Mouse (Mus musculus): ENCODE data around the gene Pkig. TPM values are rescaled to one million over a fixed set of nuclear protein-coding genes. Genes with fewer than 3 reads are reported as not detected.

The Pkig gene
- total and polyA plus RNA-seq, 3 experiments, result 79.5 to 160 TPM; not detected in 1

GRCm38 (mm10) chr2:163735980-163736379 lies 77.8 kb downstream of the Pkig start:
- peak; percentile 33; the same call in 1 of the 2 replicates for TF ChIP-seq ELF1 (IDR thresholded peaks at IDR 0.05; ENCODE audit: low read depth, low read length)
- no peak for TF ChIP-seq CHD2 (IDR thresholded peaks at IDR 0.05; ENCODE audit: low read length)
- no peak for TF ChIP-seq UBTF (IDR thresholded peaks at IDR 0.05; ENCODE audit: borderline replicate concordance, insufficient read depth, low read depth, low read length)
- 0 out of 2 replicates have a peak, but pooled peaks have one; percentile 31 for TF ChIP-seq MAZ (IDR thresholded peaks at IDR 0.05; ENCODE audit: low read depth, low read length)
- peak; percentile 71; the same call in 1 of the 2 replicates for TF ChIP-seq BHLHE40 (IDR thresholded peaks at IDR 0.05; ENCODE audit: borderline replicate concordance, low read depth, low read length)
- TF ChIP-seq NRF1 (IDR thresholded peaks at IDR 0.05; ENCODE audit: insufficient read depth, low read depth, low read length, poor library complexity, severe bottlenecking), result peak; percentile 67
- TF ChIP-seq ETS1 (IDR thresholded peaks at IDR 0.05; ENCODE audit: low read depth, low read length), result 0 out of 2 replicates have a peak, but pooled peaks have one; percentile 16
- TF ChIP-seq SIN3A (IDR thresholded peaks at IDR 0.05; ENCODE audit: low read length), result peak; percentile 22; the same call in 1 of the 2 replicates
- no peak for TF ChIP-seq RAD21 (IDR thresholded peaks at IDR 0.05; ENCODE audit: low read depth, low read length)
- TF ChIP-seq EP300 (IDR thresholded peaks at IDR 0.05; ENCODE audit: low read depth in 1 of 2, low read length in 2 of 2), result peak; percentile 23 to 62; a peak in 2 of 4 replicates
- Histone ChIP-seq H3K27ac (ENCODE audit: control insufficient read depth, low read depth, low read length) (no peak overlapping the region), H3K9me3 (replicated peaks; ENCODE audit: insufficient read depth, low read length) (no peaks in the 10 kb centered on the region), H3K36me3 (ENCODE audit: control insufficient read depth in 1 of 2, insufficient read depth in 2 of 2, low read length in 2 of 2) (peaks cover 3 to 13% of the 10 kb centered on the region in 2 experiments; a peak in 3 of 4 replicates), H3K27me3 (ENCODE audit: control insufficient read depth in 1 of 2, insufficient read depth in 2 of 2, low read length in 2 of 2) (no peaks in the 10 kb centered on the region), H3K9ac (ENCODE audit: control insufficient read depth, low read depth, low read length, poor library complexity, severe bottlenecking) (no peak overlapping the region), H3K79me2 (ENCODE audit: control insufficient read depth, insufficient read depth, low read length, poor library complexity) (no peaks in the 10 kb centered on the region), H3K4me3 (ENCODE audit: control insufficient read depth in 1 of 2, insufficient read depth in 1 of 2, low read depth in 2 of 2, low read length in 2 of 2) (no peak overlapping the region), H3K4me1 (ENCODE audit: control insufficient read depth in 1 of 2, insufficient read depth in 2 of 2, low read length in 2 of 2) (peaks cover 5 to 14% of the 10 kb centered on the region in 2 experiments; a peak in 3 of 4 replicates)
- peak; percentile 94 for DNase-seq (ENCODE audit: low read depth, low spot score)

DNA sequence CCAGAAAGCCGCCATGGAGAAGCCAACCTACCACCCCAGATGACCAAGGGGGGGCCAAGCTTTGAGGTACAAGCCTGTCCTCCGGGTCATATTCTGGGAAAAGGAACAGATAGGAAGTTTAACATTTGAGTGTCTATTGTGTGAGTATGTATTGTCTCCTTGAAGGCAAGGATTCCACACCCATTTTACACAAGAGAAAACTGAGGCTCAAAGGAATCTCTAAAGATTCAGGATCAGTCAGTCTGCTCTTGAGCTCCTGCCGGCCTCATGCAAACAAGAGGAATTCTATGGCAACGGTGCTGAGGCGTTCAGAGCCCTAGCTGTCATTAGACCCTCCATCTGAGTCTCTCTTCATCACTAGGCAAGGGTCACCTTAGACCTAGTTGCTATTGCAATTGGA lies 84.5 kb downstream of the Pkig start:
- no peaks in the 10 kb centered on the region for H3K79me2 ChIP-seq (ENCODE audit: control insufficient read depth, insufficient read depth, low read length, poor library complexity)
- no peaks in the 10 kb centered on the region for H3K27me3 ChIP-seq (ENCODE audit: control insufficient read depth in 1 of 2, insufficient read depth in 2 of 2, low read length in 2 of 2)
- no peak for DNase-seq (ENCODE audit: low read depth, low spot score)
- H3K9ac ChIP-seq (ENCODE audit: control insufficient read depth, low read depth, low read length, poor library complexity, severe bottlenecking), result no peak overlapping the region
- H3K4me1 ChIP-seq (ENCODE audit: control insufficient read depth in 1 of 2, insufficient read depth in 2 of 2, low read length in 2 of 2), result peaks cover 14 to 28% of the 10 kb centered on the region in 2 experiments
- peaks cover 0 to 21% of the 10 kb centered on the region in 2 experiments; a peak in 2 of 4 replicates for H3K36me3 ChIP-seq (ENCODE audit: control insufficient read depth in 1 of 2, insufficient read depth in 2 of 2, low read length in 2 of 2)
- no peaks in the 10 kb centered on the region for H3K9me3 ChIP-seq (replicated peaks; ENCODE audit: insufficient read depth, low read length)
- H3K4me3 ChIP-seq (ENCODE audit: control insufficient read depth in 1 of 2, insufficient read depth in 1 of 2, low read depth in 2 of 2, low read length in 2 of 2), result no peak overlapping the region
- H3K27ac ChIP-seq (ENCODE audit: control insufficient read depth, low read depth, low read length), result peak overlapping the region; percentile 53
- no peak for TF ChIP-seq CTCF (IDR thresholded peaks at IDR 0.05 in 2 of 3, conservative IDR thresholded peaks at IDR 0.05 in 1 of 3; ENCODE audit: control insufficient read depth in 1 of 3, insufficient read depth in 1 of 3, low read depth in 2 of 3, low read length in 3 of 3, poor library complexity in 1 of 3, severe bottlenecking in 1 of 3)

- H3K9ac ChIP-seq (ENCODE audit: control insufficient read depth, low read depth, low read length, poor library complexity, severe bottlenecking), result peak overlapping the region; percentile 23
- no peaks in the 10 kb centered on the region for H3K27me3 ChIP-seq (ENCODE audit: control insufficient read depth in 1 of 2, insufficient read depth in 2 of 2, low read length in 2 of 2)
- H3K4me3 ChIP-seq (ENCODE audit: control insufficient read depth in 1 of 2, insufficient read depth in 1 of 2, low read depth in 2 of 2, low read length in 2 of 2), result no peak overlapping the region; a peak in 1 of 4 replicates
- H3K4me1 ChIP-seq (ENCODE audit: control insufficient read depth in 1 of 2, insufficient read depth in 2 of 2, low read length in 2 of 2), result peaks cover 14 to 28% of the 10 kb centered on the region in 2 experiments
- H3K27ac ChIP-seq (ENCODE audit: control insufficient read depth, low read depth, low read length), result peak overlapping the region; percentile 53
- no peaks in the 10 kb centered on the region for H3K9me3 ChIP-seq (replicated peaks; ENCODE audit: insufficient read depth, low read length)
- H3K79me2 ChIP-seq (ENCODE audit: control insufficient read depth, insufficient read depth, low read length, poor library complexity), result no peaks in the 10 kb centered on the region
- peak; percentile 76 for DNase-seq (ENCODE audit: low read depth, low spot score)
- peaks cover 0 to 21% of the 10 kb centered on the region in 2 experiments; a peak in 2 of 4 replicates for H3K36me3 ChIP-seq (ENCODE audit: control insufficient read depth in 1 of 2, insufficient read depth in 2 of 2, low read length in 2 of 2)
- TF ChIP-seq E2F4 (IDR thresholded peaks at IDR 0.05; ENCODE audit: borderline replicate concordance, low read depth, low read length) (no peak), HCFC1 (IDR thresholded peaks at IDR 0.05; ENCODE audit: low read depth, low read length) (peak; percentile 49; the same call in 1 of the 2 replicates), NRF1 (IDR thresholded peaks at IDR 0.05; ENCODE audit: insufficient read depth, low read depth, low read length, poor library complexity, severe bottlenecking) (no peak), RAD21 (IDR thresholded peaks at IDR 0.05; ENCODE audit: low read depth, low read length) (no peak), TAL1 (IDR thresholded peaks at IDR 0.05; ENCODE audit: low read length) (no peak), CHD2 (IDR thresholded peaks at IDR 0.05; ENCODE audit: low read length) (no peak), TBP (IDR thresholded peaks at IDR 0.05; ENCODE audit: low read depth, low read length) (0 out of 2 replicates have a peak, but pooled peaks have one; percentile 14), SMC3 (IDR thresholded peaks at IDR 0.05; ENCODE audit: low read depth, low read length) (no peak), ETS1 (IDR thresholded peaks at IDR 0.05; ENCODE audit: low read depth, low read length) (peak; percentile 81), EP300 (IDR thresholded peaks at IDR 0.05; ENCODE audit: low read depth in 1 of 2, low read length in 2 of 2) (peak; percentile 74), ZKSCAN1 (IDR thresholded peaks at IDR 0.05; ENCODE audit: low read depth, low read length) (no peak), CHD1 (IDR thresholded peaks at IDR 0.05; ENCODE audit: low read depth, low read length) (no peak), SIN3A (IDR thresholded peaks at IDR 0.05; ENCODE audit: low read length) (peak; percentile 79), MAFK (IDR thresholded peaks at IDR 0.05; ENCODE audit: borderline replicate concordance, low read depth, low read length) (no peak), ELF1 (IDR thresholded peaks at IDR 0.05; ENCODE audit: low read depth, low read length) (peak; percentile 71), POLR2AphosphoS5 (IDR thresholded peaks at IDR 0.05; ENCODE audit: borderline replicate concordance, low read depth, low read length) (no peak), MYC (IDR thresholded peaks at IDR 0.05; ENCODE audit: low read depth, low read length) (no peak), BHLHE40 (IDR thresholded peaks at IDR 0.05; ENCODE audit: borderline replicate concordance, low read depth, low read length) (no peak), MAZ (IDR thresholded peaks at IDR 0.05; ENCODE audit: low read depth, low read length) (no peak), ZMIZ1 (IDR thresholded peaks at IDR 0.05; ENCODE audit: low read depth, low read length) (no peak), POLR2A (IDR thresholded peaks at IDR 0.05; ENCODE audit: control insufficient read depth in 1 of 2, insufficient read depth in 1 of 2, low read depth in 1 of 2, low read length in 2 of 2, poor library complexity in 1 of 2) (peak in 1 of 2 experiments; percentile 37; a peak in 1 of 4 replicates)
Measured at GRCm38 (mm10) chr2:163743357-163743756, 85.2 kb downstream of the Pkig start.
